22 mouse cellular contexts compared by ENCODE assay signal in genomic region chr10:107166486-107166885, GRCm38 (mm10). TPM values are rescaled to one million over a fixed set of nuclear protein-coding genes. Genes with fewer than 3 reads are reported as not detected.
"Had no signal": no experiment of that assay in that cellular context is flagged by ENCODE, and none has a peak within 500 bp of the region (broad histone marks: within the 10 kb centered on the region; RNA-seq: fewer than 3 reads in every experiment).

No protein-coding gene starts in this region.

- H3K36me3 ChIP-seq: liver, embryonic 15.5 days; lung, embryonic 15.5 days; midbrain, embryonic 13.5 days; midbrain, embryonic 15.5 days; neural tube, embryonic 13.5 days; stomach, embryonic 15.5 days had no signal

- H3K4me3 ChIP-seq: liver, embryonic 15.5 days; lung, embryonic 15.5 days; megakaryocyte, embryonic 14.5 days; midbrain, embryonic 13.5 days; midbrain, embryonic 15.5 days; neural tube, embryonic 13.5 days; stomach, embryonic 15.5 days had no signal

- DNase-seq: liver, postnatal 0 days; lung, adult 2 months; lung, postnatal 14 days; lung, postnatal 36 days; right cerebral cortex, postnatal 14 days; thymus, adult 18-20 months; thymus, postnatal 14 days; thymus, postnatal 36 days had no signal

- H3K9ac ChIP-seq: liver, embryonic 15.5 days; liver, postnatal 0 days; lung, embryonic 15.5 days; midbrain, embryonic 13.5 days; midbrain, embryonic 15.5 days; neural tube, embryonic 13.5 days; stomach, embryonic 15.5 days had no signal

- ATAC-seq: liver, postnatal 0 days; lung, postnatal 0 days; midbrain, embryonic 15.5 days had no signal

- H3K27ac ChIP-seq: liver, embryonic 15.5 days; lung, embryonic 15.5 days; macrophage; midbrain, embryonic 13.5 days; midbrain, embryonic 15.5 days; neural tube, embryonic 13.5 days; stomach, embryonic 15.5 days; stomach, postnatal 0 days had no signal

- H3K27me3 ChIP-seq: liver, embryonic 15.5 days; lung, embryonic 15.5 days; megakaryocyte, embryonic 14.5 days; midbrain, embryonic 13.5 days; midbrain, embryonic 15.5 days; neural tube, embryonic 13.5 days; stomach, embryonic 15.5 days had no signal

- H3K4me2 ChIP-seq: liver, embryonic 15.5 days; lung, embryonic 15.5 days; midbrain, embryonic 11.5 days; midbrain, embryonic 13.5 days; midbrain, embryonic 15.5 days; neural tube, embryonic 13.5 days; stomach, embryonic 15.5 days had no signal

- H3K4me1 ChIP-seq: liver, embryonic 15.5 days; lung, embryonic 15.5 days; megakaryocyte, embryonic 14.5 days; midbrain, embryonic 15.5 days; stomach, embryonic 15.5 days had no signal

- H3K9me3 ChIP-seq: liver, embryonic 15.5 days; lung, embryonic 15.5 days; midbrain, embryonic 13.5 days; midbrain, embryonic 15.5 days; neural tube, embryonic 13.5 days; stomach, embryonic 15.5 days had no signal

RNA-seq across cellular contexts. Expression of gene Acss3, which starts 43.0 kb away (rescaled TPM):
- total RNA-seq: megakaryocyte progenitor cell, adult 5-6 weeks; monocyte, adult 5-6 weeks; neutrophil, adult 5-6 weeks had no signal
- polyA plus RNA-seq: macrophage had no signal
